Mouse (Mus musculus): ENCODE results near the gene Hist1h4h. TPM values are rescaled to one million over a fixed set of nuclear protein-coding genes. Genes with fewer than 3 reads are reported as not detected.
A peak's percentile ranks its signal among the peaks of the same experiment; 100 is the strongest.
"Not testable (repeated sequence)": the region's sequence is repeated elsewhere in the genome, so short reads cannot be mapped to it uniquely, and the experiment has no call there.

Hist1h4h gene
- total RNA-seq, 2 experiments from 2014 or later: 115 to 1,187 TPM

GRCm38 (mm10) chr13:23551146-23551834 is 20.4 kb downstream of the Hist1h4h start, which contains the start of gene Hist1h4f:
TSS of gene Hist1h4f (minus strand) at chr13:23551648.
- peak; percentile 61 for ATAC-seq (replicated peaks; ENCODE audit: low FRiP score, low TSS enrichment, poor library complexity, severe bottlenecking)

- no peak for ATAC-seq (replicated peaks; ENCODE audit: low FRiP score, low TSS enrichment, poor library complexity, severe bottlenecking)
These were observed 21.4 kb downstream of the Hist1h4h start for GRCm38 (mm10) chr13:23551931-23552914.

- ATAC-seq (replicated peaks; ENCODE audit: low FRiP score, low TSS enrichment, poor library complexity, severe bottlenecking): no peak
These were observed 22.1 kb downstream of the Hist1h4h start, which contains the start of gene Hist1h1d for GRCm38 (mm10) chr13:23552962-23553361. TSS of gene Hist1h1d (plus strand) at chr13:23553262.

- ATAC-seq (replicated peaks; ENCODE audit: low FRiP score, low TSS enrichment, poor library complexity, severe bottlenecking): no peak
These were observed 23.5 kb downstream of the Hist1h4h start for GRCm38 (mm10) chr13:23554393-23554792.

- peak; percentile 66 for ATAC-seq (replicated peaks; ENCODE audit: low FRiP score, low TSS enrichment, poor library complexity, severe bottlenecking)
These were observed 24.3 kb downstream of the Hist1h4h start for GRCm38 (mm10) chr13:23554925-23555838.

GRCm38 (mm10) chr13:23555839-23556416 is 25.1 kb downstream of the Hist1h4h start:
- peak; percentile 60 for ATAC-seq (replicated peaks; ENCODE audit: low FRiP score, low TSS enrichment, poor library complexity, severe bottlenecking)

- no peak for ATAC-seq (replicated peaks; ENCODE audit: low FRiP score, low TSS enrichment, poor library complexity, severe bottlenecking)
These were observed 26.1 kb downstream of the Hist1h4h start for GRCm38 (mm10) chr13:23556906-23557305.

GRCm38 (mm10) chr13:23560699-23561098 is 29.8 kb downstream of the Hist1h4h start:
- not testable (repeated sequence) for ATAC-seq (replicated peaks; ENCODE audit: low FRiP score, low TSS enrichment, poor library complexity, severe bottlenecking)

GRCm38 (mm10) chr13:23561531-23561882 is 30.7 kb downstream of the Hist1h4h start:
- not testable (repeated sequence) for ATAC-seq (replicated peaks; ENCODE audit: low FRiP score, low TSS enrichment, poor library complexity, severe bottlenecking)

- ATAC-seq (replicated peaks; ENCODE audit: low FRiP score, low TSS enrichment, poor library complexity, severe bottlenecking): peak; percentile 84
These were observed 31.2 kb downstream of the Hist1h4h start, which contains the start of gene Hist1h3e for GRCm38 (mm10) chr13:23561883-23562659. TSS of gene Hist1h3e (minus strand) at chr13:23562369.

GRCm38 (mm10) chr13:23562699-23563462 is 32.0 kb downstream of the Hist1h4h start:
- ATAC-seq (replicated peaks; ENCODE audit: low FRiP score, low TSS enrichment, poor library complexity, severe bottlenecking): peak; percentile 65

- ATAC-seq (replicated peaks; ENCODE audit: low FRiP score, low TSS enrichment, poor library complexity, severe bottlenecking): no peak
These were observed 33.6 kb downstream of the Hist1h4h start for GRCm38 (mm10) chr13:23564482-23564881.

GRCm38 (mm10) chr13:23570261-23571021 is 39.6 kb downstream of the Hist1h4h start:
- ATAC-seq (replicated peaks; ENCODE audit: low FRiP score, low TSS enrichment, poor library complexity, severe bottlenecking): not testable (repeated sequence)

- ATAC-seq (replicated peaks; ENCODE audit: low FRiP score, low TSS enrichment, poor library complexity, severe bottlenecking): peak; percentile 78
These were observed 40.2 kb downstream of the Hist1h4h start, which contains the start of the genes Hist1h2ae and Hist1h2bg for GRCm38 (mm10) chr13:23571022-23571503. TSS of gene Hist1h2ae (minus strand) at chr13:23571220. TSS of gene Hist1h2bg (plus strand) at chr13:23571396.

GRCm38 (mm10) chr13:23571504-23572217 is 40.8 kb downstream of the Hist1h4h start:
- peak; percentile 25 for ATAC-seq (replicated peaks; ENCODE audit: low FRiP score, low TSS enrichment, poor library complexity, severe bottlenecking)
